In the genomic region with DNA sequence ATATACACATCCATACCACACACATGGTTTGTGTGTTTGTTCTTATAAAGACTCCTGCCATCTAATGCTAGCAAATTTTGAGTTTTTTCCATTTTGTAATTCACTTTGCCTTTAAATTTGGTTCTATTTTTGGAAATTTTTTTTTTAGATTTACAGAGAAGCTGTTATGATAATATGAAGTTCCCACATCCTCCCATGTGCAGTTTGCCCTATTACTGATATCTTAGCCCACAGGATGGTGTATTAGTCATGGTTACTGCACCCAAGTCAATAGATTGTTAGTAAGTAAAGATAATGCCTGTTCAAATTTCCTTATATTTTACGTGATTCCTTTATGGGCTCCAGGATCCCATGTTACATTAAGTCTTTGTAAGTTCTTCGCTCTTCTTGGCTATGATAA, we compare ENCODE assay signal across 30 mouse cellular contexts.
"Had no signal": no experiment of that assay in that cellular context is flagged by ENCODE, and none has a peak within 500 bp of the region (broad histone marks: within the 10 kb centered on the region; RNA-seq: fewer than 3 reads in every experiment).

No protein-coding gene starts in this region.

- H3K9ac ChIP-seq: limb, embryonic 12.5 days; limb, embryonic 13.5 days; limb, embryonic 15.5 days; liver, embryonic 12.5 days; liver, embryonic 13.5 days; liver, embryonic 14.5 days; liver, embryonic 15.5 days; liver, postnatal 0 days; lung, embryonic 14.5 days; lung, embryonic 15.5 days; midbrain, embryonic 12.5 days; midbrain, embryonic 13.5 days; midbrain, embryonic 15.5 days; neural tube, embryonic 12.5 days; neural tube, embryonic 13.5 days had no signal

- H3K9me3 ChIP-seq: limb, embryonic 10.5 days; limb, embryonic 12.5 days; limb, embryonic 13.5 days; limb, embryonic 15.5 days; liver, embryonic 12.5 days; liver, embryonic 13.5 days; liver, embryonic 15.5 days; lung, embryonic 15.5 days; megakaryocyte, embryonic 14.5 days; midbrain, embryonic 10.5 days; midbrain, embryonic 12.5 days; midbrain, embryonic 13.5 days; midbrain, embryonic 15.5 days; neural tube, embryonic 12.5 days; neural tube, embryonic 13.5 days had no signal

- ATAC-seq: liver, embryonic 12.5 days; liver, postnatal 0 days; lung, postnatal 0 days; midbrain, embryonic 13.5 days; midbrain, embryonic 15.5 days; midbrain, embryonic 16.5 days had no signal

- H3K4me1 ChIP-seq: limb, embryonic 10.5 days; limb, embryonic 12.5 days; limb, embryonic 13.5 days; liver, embryonic 12.5 days; liver, embryonic 13.5 days; liver, embryonic 15.5 days; lung, embryonic 15.5 days; midbrain, embryonic 10.5 days; midbrain, embryonic 12.5 days; midbrain, embryonic 15.5 days; neural tube, embryonic 12.5 days; neural tube, embryonic 13.5 days had no signal

- H3K27me3 ChIP-seq: limb, embryonic 12.5 days; limb, embryonic 13.5 days; limb, embryonic 15.5 days; liver, embryonic 12.5 days; liver, embryonic 13.5 days; liver, embryonic 15.5 days; lung, embryonic 15.5 days; midbrain, embryonic 12.5 days; midbrain, embryonic 13.5 days; midbrain, embryonic 15.5 days; neural tube, embryonic 12.5 days; neural tube, embryonic 13.5 days had no signal

- H3K36me3 ChIP-seq: limb, embryonic 10.5 days; limb, embryonic 12.5 days; limb, embryonic 13.5 days; limb, embryonic 15.5 days; liver, embryonic 12.5 days; liver, embryonic 13.5 days; liver, embryonic 15.5 days; lung, embryonic 15.5 days; midbrain, embryonic 10.5 days; midbrain, embryonic 12.5 days; midbrain, embryonic 13.5 days; midbrain, embryonic 15.5 days; neural tube, embryonic 12.5 days; neural tube, embryonic 13.5 days had no signal

- DNase-seq: left cerebral cortex, postnatal 4 days; liver; liver, embryonic 13.5 days; liver, postnatal 0 days; lung, adult 18-20 months; lung, embryonic 14.5 days; lung, postnatal 10 days; lung, postnatal 14 days; lung, postnatal 36 days; lung, postnatal 4 days; midbrain, embryonic 14.5 days had no signal

- H3K27ac ChIP-seq: limb, embryonic 10.5 days; limb, embryonic 12.5 days; limb, embryonic 13.5 days; limb, embryonic 15.5 days; liver, embryonic 12.5 days; liver, embryonic 13.5 days; liver, embryonic 14.5 days; liver, embryonic 15.5 days; lung, embryonic 15.5 days; macrophage; midbrain, embryonic 10.5 days; midbrain, embryonic 12.5 days; midbrain, embryonic 13.5 days; midbrain, embryonic 15.5 days; neural tube, embryonic 12.5 days; neural tube, embryonic 13.5 days had no signal

- H3K4me3 ChIP-seq: limb, embryonic 10.5 days; limb, embryonic 12.5 days; limb, embryonic 13.5 days; limb, embryonic 15.5 days; liver, embryonic 12.5 days; liver, embryonic 13.5 days; liver, embryonic 15.5 days; lung, embryonic 15.5 days; midbrain, embryonic 10.5 days; midbrain, embryonic 12.5 days; midbrain, embryonic 13.5 days; midbrain, embryonic 15.5 days; myocyte; neural tube, embryonic 12.5 days; neural tube, embryonic 13.5 days had no signal
